Mouse (Mus musculus) heart, postnatal 0 days (tissue): ENCODE measurements around the gene Pheta2. TPM values are rescaled to one million over a fixed set of nuclear protein-coding genes. Genes with fewer than 3 reads are reported as not detected.
"Not testable (repeated sequence)": the region's sequence is repeated elsewhere in the genome, so short reads cannot be mapped to it uniquely, and the experiment has no call there.

Experiments
- ATAC-seq: fragments of 200-750 bp; cut with Nextera tagmentation; 2 replicates; pipeline ENCODE4 v1.8.0; 2017; ENCODE audit warnings: low read depth, moderate number of reproducible peaks, moderate library complexity; ENCODE audit not compliant: insufficient read depth
- DNase-seq: peaks from one replicate; pipeline ENCODE4 v3.0.0-alpha.2; 2016; ENCODE audit warnings: low spot score
- H3K27ac ChIP-seq: fragments of 300-500 bp; sonication (generic); 2 replicates; pipeline ENCODE4 v1.5.1; 2014; ENCODE audit warnings: low read depth, mild to moderate bottlenecking
- H3K27me3 ChIP-seq: fragments of 300-500 bp; sonication (generic); 2 replicates; pipeline ENCODE4 v1.6.1; 2014; ENCODE audit warnings: low read length, mixed read lengths; ENCODE audit not compliant: control insufficient read depth, insufficient read depth
- H3K36me3 ChIP-seq: fragments of 300-500 bp; sonication (generic); replicated peaks from 2 replicates; pipeline ENCODE4 v1.6.1; 2014; ENCODE audit warnings: low read length, mixed read lengths; ENCODE audit not compliant: control insufficient read depth, insufficient read depth
- H3K4me1 ChIP-seq: fragments of 300-500 bp; sonication (generic); 2 replicates; pipeline ENCODE4 v1.6.1; 2014; ENCODE audit warnings: antibody characterized with exemption; ENCODE audit not compliant: control insufficient read depth, insufficient read depth
- H3K4me2 ChIP-seq: fragments of 300-500 bp; sonication (generic); 2 replicates; pipeline ENCODE4 v1.6.1; 2014; ENCODE audit warnings: low read depth, mild to moderate bottlenecking, low read length, moderate library complexity
- H3K4me3 ChIP-seq: fragments of 300-500 bp; sonication (generic); 2 replicates; pipeline ENCODE4 v1.5.1; 2014; ENCODE audit warnings: low read depth, low read length
- H3K9ac ChIP-seq: fragments of 300-500 bp; sonication (generic); replicated peaks from 2 replicates; pipeline ENCODE4 v1.6.1; 2014; ENCODE audit warnings: low read depth, low read length, mixed read lengths
- H3K9me3 ChIP-seq: fragments of 300-500 bp; sonication (generic); replicated peaks from 2 replicates; pipeline ENCODE4 v1.6.1; 2016; ENCODE audit warnings: low read length; ENCODE audit not compliant: control insufficient read depth
- CTCF ChIP-seq: IDR thresholded peaks from 2 replicates; pipeline ENCODE4 v1.5.1; 2016; ENCODE audit warnings: antibody characterized with exemption, control low read depth, low read depth
- EP300 ChIP-seq: IDR thresholded peaks from 2 replicates; pipeline ENCODE4 v1.6.1; 2016; ENCODE audit warnings: antibody characterized with exemption, low read depth
- WGBS: fragments of 180-500 bp; shearing (Covaris S2); extraction: QIAGEN DNeasy Blood & Tissue Kit; methylation state at CpG from one replicate; pipeline ENCODE4 v1.1.7; 2014; 5-methylcytosine and 5-hydroxymethylcytosine counted together
- polyA plus RNA-seq: library from polyadenylated mRNA; unstranded; fragments of >200 nt; fragmentation: Nextera tagmentation; extraction: Ambion mirVana; gene quantifications from 2 replicates; pipeline ENCODE4 v1.2.1, GENCODE M21; 2015
- total RNA-seq: library from RNA; depleted of rRNA; stranded (reverse); fragments of >200 nt; gene quantifications from 2 replicates; pipeline ENCODE4 v1.2.3, GENCODE M21; 2014; ENCODE audit warnings: low replicate concordance

Pheta2 gene
- total and polyA plus RNA-seq, 2 experiments from 2014 or later: 1.4 to 3.6 TPM

DNA sequence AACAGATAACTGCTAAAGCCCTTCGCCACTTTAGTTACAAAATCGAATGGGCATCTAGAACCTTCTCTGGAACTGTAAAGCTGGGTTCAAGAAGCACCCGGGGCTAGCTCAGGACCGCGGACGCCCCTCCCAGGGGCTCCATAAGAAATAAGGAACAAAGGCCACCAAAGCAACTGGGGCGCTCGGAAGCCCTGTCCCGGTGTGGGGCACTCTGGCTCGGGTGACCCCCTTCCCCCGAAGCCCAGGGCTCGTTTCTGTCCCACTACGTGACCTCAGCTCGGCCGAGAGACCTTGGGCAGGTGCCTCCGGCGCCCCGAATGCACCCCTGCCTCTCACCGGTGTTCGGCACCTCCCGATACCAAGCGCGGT, 15.0 kb downstream of the Pheta2 start:
- H3K4me2 ChIP-seq: peak overlapping the region; percentile 89
- peaks cover 24% of the 10 kb centered on the region for H3K36me3 ChIP-seq
- H3K9ac ChIP-seq: peak overlapping the region; percentile 99
- peak overlapping the region; percentile 96 for H3K27ac ChIP-seq
- ATAC-seq (peak; percentile 31), DNase-seq (no peak)
- TF ChIP-seq EP300: no peak
- no peak for TF ChIP-seq CTCF
- peak overlapping the region; percentile 91 for H3K4me3 ChIP-seq
- H3K9me3 ChIP-seq: no peaks in the 10 kb centered on the region
- 2% methylated on average over 23 of the region's 23 CpGs for WGBS
- H3K27me3 ChIP-seq: no peaks in the 10 kb centered on the region
- peaks cover 18% of the 10 kb centered on the region for H3K4me1 ChIP-seq

DNA sequence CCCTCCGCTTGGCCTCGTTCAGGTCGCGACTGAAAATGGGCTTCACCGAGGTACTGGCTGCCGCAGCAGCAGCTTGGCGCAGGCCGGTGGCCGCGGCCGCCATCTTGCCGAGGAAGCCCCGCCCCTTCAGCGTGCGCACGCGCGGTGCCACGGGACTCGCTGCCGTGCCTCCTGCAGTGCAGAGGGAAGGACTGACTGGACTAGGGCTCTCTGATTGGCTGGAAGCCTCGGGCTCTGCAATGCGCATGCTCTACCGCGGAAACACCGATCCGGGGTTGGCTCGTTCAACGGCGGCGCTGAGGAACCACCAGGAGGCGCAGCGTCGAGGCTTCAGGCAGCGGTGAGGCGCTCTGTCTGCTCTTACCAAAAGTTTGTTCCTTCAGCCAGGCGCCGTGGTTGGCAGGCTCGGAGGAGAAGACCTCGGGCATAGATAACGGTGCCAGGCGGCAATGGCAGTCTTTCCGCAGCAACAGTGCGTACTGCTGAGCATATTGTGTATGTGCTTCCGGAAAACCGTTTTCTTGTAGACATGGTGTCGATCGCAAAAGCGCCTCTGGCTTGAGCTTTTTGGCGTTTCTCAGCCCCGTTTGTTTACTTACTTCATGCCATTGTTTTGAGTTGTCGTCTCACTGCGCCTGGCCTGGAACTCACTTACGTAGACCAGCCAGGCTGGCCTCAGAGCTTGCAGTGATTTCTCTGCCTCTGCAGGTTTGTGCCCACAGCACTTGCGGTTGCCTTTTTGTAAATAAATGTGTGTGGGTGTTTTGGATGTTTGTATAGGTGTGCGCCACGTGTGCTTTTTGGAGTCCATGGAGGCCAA, 15.6 kb downstream of the Pheta2 start, which contains the start of gene Ndufa6:
Gene Ndufa6, minus strand, starts transcription at position 197 of the 820 bp plus-strand sequence.
- peaks cover 18% of the 10 kb centered on the region for H3K36me3 ChIP-seq
- peak within 1 kb of the TSS; percentile 89 for H3K4me2 ChIP-seq
- H3K27me3 ChIP-seq: no peaks in the 10 kb centered on the region
- DNase-seq (peak; percentile 100), ATAC-seq (peak; percentile 99)
- TF ChIP-seq CTCF (peak; percentile 99), EP300 (peak; percentile 67; the same call in 1 of the 2 replicates)
- peak within 1 kb of the TSS; percentile 99 for H3K9ac ChIP-seq
- 2% methylated on average over 54 of the region's 57 CpGs for WGBS
- H3K4me1 ChIP-seq: peaks cover 18% of the 10 kb centered on the region
- no peaks in the 10 kb centered on the region for H3K9me3 ChIP-seq
- H3K27ac ChIP-seq: peak within 1 kb of the TSS; percentile 96
- H3K4me3 ChIP-seq: peak within 1 kb of the TSS; percentile 91

- no peaks in the 10 kb centered on the region for H3K27me3 ChIP-seq
- H3K9ac ChIP-seq: no peak overlapping the region; the same call in 1 of the 2 replicates
- no peak for TF ChIP-seq CTCF
- no peak for TF ChIP-seq EP300
- no peaks in the 10 kb centered on the region for H3K36me3 ChIP-seq
- H3K9me3 ChIP-seq: no peaks in the 10 kb centered on the region
- H3K4me1 ChIP-seq: peaks cover 8% of the 10 kb centered on the region
- H3K4me3 ChIP-seq: no peak overlapping the region
- ATAC-seq (no peak), DNase-seq (peak; percentile 38)
- H3K27ac ChIP-seq: peak overlapping the region; percentile 79
- WGBS: 31% methylated on average over 22 of the region's 22 CpGs
- peak overlapping the region; percentile 32 for H3K4me2 ChIP-seq
These were observed 19.9 kb downstream of the Pheta2 start for GRCm38 (mm10) chr15:82358431-82359260.

- H3K9ac ChIP-seq: no peak overlapping the region
- 51% methylated on average over 11 of the region's 11 CpGs for WGBS
- TF ChIP-seq CTCF (peak; percentile 67), EP300 (no peak)
- peaks cover 4% of the 10 kb centered on the region; the same call in 1 of the 2 replicates for H3K4me1 ChIP-seq
- no peaks in the 10 kb centered on the region for H3K9me3 ChIP-seq
- H3K36me3 ChIP-seq: no peaks in the 10 kb centered on the region
- H3K4me3 ChIP-seq: no peak overlapping the region
- no peaks in the 10 kb centered on the region for H3K27me3 ChIP-seq
- DNase-seq (peak; percentile 86), ATAC-seq (peak; percentile 81)
- no peak overlapping the region for H3K4me2 ChIP-seq
- peak overlapping the region; percentile 81 for H3K27ac ChIP-seq
These were observed 22.8 kb downstream of the Pheta2 start for GRCm38 (mm10) chr15:82361459-82362018.

GRCm38 (mm10) chr15:82362234-82362633, 23.5 kb downstream of the Pheta2 start:
- no peak overlapping the region for H3K9ac ChIP-seq
- peaks cover 4% of the 10 kb centered on the region; the same call in 1 of the 2 replicates for H3K4me1 ChIP-seq
- no peaks in the 10 kb centered on the region for H3K36me3 ChIP-seq
- ATAC-seq (peak; percentile 63), DNase-seq (peak; percentile 54)
- H3K27ac ChIP-seq: peak overlapping the region; percentile 81
- H3K9me3 ChIP-seq: no peaks in the 10 kb centered on the region
- H3K27me3 ChIP-seq: no peaks in the 10 kb centered on the region
- H3K4me3 ChIP-seq: no peak overlapping the region
- no peak for TF ChIP-seq CTCF
- TF ChIP-seq EP300: 0 out of 2 replicates have a peak, but pooled peaks have one; percentile 40
- 63% methylated on average over 3 of the region's 4 CpGs for WGBS
- no peak overlapping the region for H3K4me2 ChIP-seq

DNA sequence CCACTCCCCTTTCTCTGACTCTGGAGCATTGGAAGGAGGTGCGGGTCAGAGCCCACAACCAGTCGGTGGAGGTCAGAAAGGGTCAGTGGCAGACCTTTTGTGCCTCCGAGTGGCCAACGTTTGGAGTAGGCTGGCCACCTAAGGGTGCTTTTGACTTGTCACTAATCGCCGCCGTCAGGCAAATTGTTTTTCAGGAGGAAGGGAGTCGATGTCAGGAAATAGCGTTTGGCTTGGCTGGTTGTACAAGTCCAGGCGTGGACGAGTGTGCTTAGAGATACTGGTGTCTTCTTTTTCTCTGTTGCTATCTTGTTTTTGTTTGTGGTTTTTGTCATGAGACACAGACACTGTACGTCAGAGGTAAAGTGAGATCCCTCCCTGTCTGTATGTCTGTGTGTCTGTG, 25.1 kb downstream of the Pheta2 start:
- H3K4me2 ChIP-seq, ATAC-seq, H3K4me1 ChIP-seq, H3K36me3 ChIP-seq, H3K4me3 ChIP-seq, H3K27me3 ChIP-seq, H3K27ac ChIP-seq, H3K9ac ChIP-seq, DNase-seq, H3K9me3 ChIP-seq: not testable (repeated sequence)
- 45% methylated on average over 7 of the region's 12 CpGs for WGBS

DNA sequence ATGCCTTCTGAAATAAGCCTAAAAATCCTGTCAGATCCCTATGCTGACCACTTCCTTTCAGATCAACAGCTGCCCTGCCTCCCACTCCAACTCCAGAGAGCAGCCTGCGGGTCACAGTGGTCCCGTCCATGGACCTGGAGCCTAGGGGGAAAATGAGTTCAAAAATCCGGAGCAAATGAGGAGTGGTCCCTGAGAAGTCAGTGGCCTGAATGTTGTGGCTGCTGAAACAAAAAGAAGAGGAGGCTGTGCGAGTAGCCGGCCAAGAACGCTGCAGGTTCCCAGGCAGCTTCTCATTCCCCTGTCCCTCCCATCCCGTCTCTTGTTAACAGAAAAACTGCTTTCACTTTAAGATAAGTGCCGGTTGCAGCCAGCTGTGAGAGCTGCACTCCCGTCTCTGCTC, 25.8 kb downstream of the Pheta2 start:
- not testable (repeated sequence) for H3K9ac ChIP-seq, ATAC-seq, H3K9me3 ChIP-seq, H3K36me3 ChIP-seq, DNase-seq, H3K4me1 ChIP-seq, H3K27me3 ChIP-seq
- 7% methylated on average over 6 of the region's 9 CpGs for WGBS
- Histone ChIP-seq H3K4me3 (peak overlapping the region; percentile 22; the same call in 1 of the 2 replicates), H3K4me2 (peak overlapping the region; percentile 36), H3K27ac (peak overlapping the region; percentile 74)
